Mouse (Mus musculus) activated CD4-positive, CD25-positive, alpha-beta regulatory T cell (primary cell): ENCODE data around the gene Ttbk1. TPM values are rescaled to one million over a fixed set of nuclear protein-coding genes. Genes with fewer than 3 reads are reported as not detected.

Source experiments
- polyA plus RNA-seq, 2 experiments: library from polyadenylated mRNA; unstranded; fragments of 100-300 nt; shearing (Covaris generic); gene quantifications; one replicate each; pipeline ENCODE4 v1.2.1; 2017

Gene Ttbk1
- under 1 TPM; 0.23 to 0.81 TPM for polyA plus RNA-seq

DNA sequence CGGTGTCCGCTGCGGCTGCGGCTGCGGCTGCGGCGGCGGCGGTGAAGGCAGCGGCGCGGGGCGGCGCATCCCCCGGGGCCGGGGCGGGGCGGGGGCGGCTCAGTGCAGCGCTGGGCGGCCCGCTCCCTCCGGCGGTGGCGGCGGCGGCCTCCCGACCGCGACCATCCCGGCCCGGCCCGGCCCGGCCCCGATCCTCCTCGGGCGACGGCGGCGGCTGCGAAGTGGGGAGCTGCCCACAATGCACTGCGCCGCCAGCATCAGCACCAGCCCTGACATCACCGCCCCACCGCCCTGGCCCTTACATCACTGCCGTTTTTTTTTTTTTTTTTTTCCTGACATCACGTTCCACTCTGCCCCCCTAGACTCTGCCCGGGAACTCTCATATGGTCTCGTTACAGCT is at the start of gene Ttbk1:
Ttbk1 (minus strand) TSS at position 245 of the 400 bp plus-strand sequence.

DNA sequence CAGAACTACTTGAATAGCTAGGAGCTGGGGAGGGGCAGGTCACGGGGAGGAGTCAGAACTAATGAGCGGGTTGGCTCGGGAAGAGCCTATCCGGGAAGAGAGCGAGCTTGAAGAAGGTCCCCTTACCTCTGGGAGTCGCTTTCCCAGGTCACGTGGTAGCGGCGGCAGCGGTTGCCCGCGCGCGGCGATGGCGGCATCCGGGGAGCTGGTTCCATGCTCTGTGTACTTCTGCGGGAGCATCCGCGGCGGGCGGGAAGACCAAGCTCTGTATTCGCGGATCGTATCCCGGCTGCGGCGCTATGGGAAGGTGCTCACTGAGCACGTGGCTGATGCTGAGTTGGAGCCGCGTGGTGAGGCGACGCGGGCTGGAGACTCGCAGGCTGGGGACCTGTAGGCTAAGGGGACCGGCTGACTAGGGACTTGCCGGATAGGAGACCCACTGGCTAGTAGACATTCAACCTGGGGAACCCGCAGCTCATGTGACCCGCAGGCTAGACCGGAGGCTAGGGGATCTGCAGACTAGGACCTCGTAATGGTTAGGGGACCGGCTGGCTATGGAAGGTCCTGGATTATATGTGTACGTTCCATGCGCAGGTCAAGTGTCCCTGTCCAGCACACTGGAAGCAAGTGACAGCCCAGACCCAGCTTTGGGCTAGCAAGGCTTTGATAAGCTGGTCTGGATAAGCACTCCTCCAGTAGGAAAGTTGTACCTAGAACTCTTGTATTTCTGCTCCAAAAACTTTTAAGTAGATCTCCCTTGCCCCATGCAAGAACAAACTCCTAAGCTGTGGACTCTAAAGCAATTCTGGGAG is 9.4 kb upstream of the Ttbk1 start, which contains the start of gene Dnph1:
Dnph1 (plus strand) TSS at position 89 of the 812 bp plus-strand sequence.

DNA sequence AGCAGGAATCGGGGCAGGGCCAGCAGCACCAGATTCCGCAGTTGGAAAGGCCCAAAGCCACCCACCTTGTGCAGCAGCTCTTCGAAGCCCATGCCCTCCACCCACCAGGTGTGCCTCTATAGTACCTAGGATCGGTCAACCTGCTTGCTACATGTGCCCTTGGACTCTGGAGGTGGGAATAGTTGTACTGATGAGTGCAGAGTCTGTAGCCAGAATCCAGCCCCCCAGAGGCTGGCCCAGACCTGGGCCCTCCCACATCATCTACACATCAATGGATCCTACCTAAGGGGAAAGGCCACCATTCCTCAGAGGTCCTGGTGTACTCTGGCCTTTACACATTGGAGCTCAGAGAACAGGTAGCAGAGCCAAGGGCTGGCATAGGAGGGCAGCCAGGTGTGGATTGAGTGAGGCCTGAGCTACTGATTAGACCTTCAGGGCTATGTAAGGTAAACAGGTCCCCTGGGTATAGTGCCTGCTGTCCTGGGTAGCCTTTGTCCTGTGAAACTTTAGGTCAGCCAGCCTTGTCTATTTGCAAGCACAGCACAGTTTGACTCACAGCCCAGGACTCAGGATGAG is 49.1 kb downstream of the Ttbk1 start, which contains the start of gene Slc22a7:
Slc22a7 (minus strand) TSS at position 160 of the 576 bp plus-strand sequence.

DNA sequence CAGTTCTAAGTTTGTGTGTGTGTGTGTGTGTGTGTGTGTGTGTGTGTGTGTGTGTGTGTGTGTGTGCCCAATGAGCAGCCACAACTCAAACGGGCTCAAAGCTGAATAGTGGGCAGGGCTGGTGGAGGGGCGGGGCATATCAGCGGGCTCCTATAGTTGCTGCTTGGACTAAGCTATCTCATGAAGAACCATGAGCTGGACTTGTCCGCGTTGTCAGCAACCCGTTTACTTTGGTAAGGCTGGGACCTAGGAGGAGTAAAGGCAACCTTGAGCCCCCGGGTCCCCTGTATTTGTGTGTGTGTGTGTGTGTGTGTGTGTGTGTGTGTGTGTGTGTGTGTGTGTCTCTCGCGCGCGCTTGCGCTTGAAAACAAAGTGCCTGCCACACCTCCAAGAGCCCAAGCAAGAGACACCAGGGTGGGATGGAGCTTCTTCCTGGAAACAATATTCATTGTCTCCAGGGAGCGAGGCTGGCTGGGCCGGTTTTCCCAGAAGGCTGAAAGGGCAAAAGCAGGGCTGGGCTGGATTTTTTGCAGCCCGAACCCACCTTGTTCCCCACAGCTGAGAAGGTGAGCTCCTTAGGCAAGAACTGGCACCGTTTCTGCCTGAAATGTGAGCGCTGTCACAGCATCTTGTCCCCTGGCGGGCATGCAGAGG is 58.6 kb downstream of the Ttbk1 start, which contains the start of gene Crip3:
Crip3 (plus strand) TSS at position 166 of the 654 bp plus-strand sequence.

Other genes with a start within 250 kb of the Ttbk1 start
- 10 to 100 TPM; 39.4 to 64.3 TPM for gene Polr1c, start 239.6 kb downstream of the Ttbk1 start, polyA plus RNA-seq
- gene Yipf3, start 239.6 kb downstream of the Ttbk1 start, polyA plus RNA-seq: 100 to 1,000 TPM; 171 to 238 TPM
- gene Lrrc73, start 234.1 kb downstream of the Ttbk1 start, polyA plus RNA-seq: under 1 TPM; 0.18 to 0.33 TPM
- 10 to 100 TPM; 23.2 to 28.3 TPM for gene Tjap1, start 204.6 kb downstream of the Ttbk1 start, polyA plus RNA-seq
- gene Dlk2, start 190.3 kb downstream of the Ttbk1 start, polyA plus RNA-seq: under 1 TPM in 1 of 2 experiments, not detected in 1; 0.14 TPM
- gene Abcc10, start 159.3 kb downstream of the Ttbk1 start, polyA plus RNA-seq: 1 to 10 TPM; 4.2 to 6.3 TPM
- 1 to 10 TPM; 5.5 to 8.9 TPM for gene Zfp318, start 103.9 kb downstream of the Ttbk1 start, polyA plus RNA-seq
- gene Crip3, start 58.7 kb downstream of the Ttbk1 start, polyA plus RNA-seq: under 1 TPM in 1 of 2 experiments, not detected in 1; 0.18 TPM
- gene Slc22a7, start 49.2 kb downstream of the Ttbk1 start, polyA plus RNA-seq: not detected
- gene Dnph1, start 9.0 kb upstream of the Ttbk1 start, polyA plus RNA-seq: 1 to 10 TPM; 2.9 to 5.3 TPM
- gene Cul9, start 58.7 kb upstream of the Ttbk1 start, polyA plus RNA-seq: 1 to 10 TPM; 1.3 to 5.6 TPM
- gene Srf, start 68.5 kb upstream of the Ttbk1 start, polyA plus RNA-seq: 10 to 100 TPM; 22.6 to 41.9 TPM
- gene Ptk7, start 141.8 kb upstream of the Ttbk1 start, polyA plus RNA-seq: under 1 TPM in 1 of 2 experiments, not detected in 1; 0.22 TPM
- gene Klc4, start 158.3 kb upstream of the Ttbk1 start, polyA plus RNA-seq: 10 to 100 TPM; 13.7 to 24.2 TPM
- 10 to 100 TPM; 27.8 to 61.8 TPM for gene Mrpl2, start 158.6 kb upstream of the Ttbk1 start, polyA plus RNA-seq
- gene Cul7, start 162.7 kb upstream of the Ttbk1 start, polyA plus RNA-seq: 1 to 10 TPM; 5.3 to 7.8 TPM
- 10 to 100 TPM; 55.5 to 71.6 TPM for gene Rrp36, start 186.7 kb upstream of the Ttbk1 start, polyA plus RNA-seq
- 100 to 1,000 TPM; 158 to 160 TPM for gene Mea1, start 191.1 kb upstream of the Ttbk1 start, polyA plus RNA-seq
- 10 to 100 TPM; 63.8 to 76.3 TPM for gene Klhdc3, start 193.2 kb upstream of the Ttbk1 start, polyA plus RNA-seq
- gene Ppp2r5d, start 217.4 kb upstream of the Ttbk1 start, polyA plus RNA-seq: 10 to 100 TPM; 66.0 to 83.4 TPM
- gene Pex6, start 223.8 kb upstream of the Ttbk1 start, polyA plus RNA-seq: 10 to 100 TPM; 19.5 to 32.7 TPM
- under 1 TPM in 1 of 2 experiments, not detected in 1; 0.55 TPM for gene Gnmt, start 241.5 kb upstream of the Ttbk1 start, polyA plus RNA-seq